Mouse (Mus musculus) regulatory T cell (primary cell): Measurements from ENCODE around the gene Epb41.

Source experiments
- in situ Hi-C: fragments of 300-600 bp; cut with MboI, MseI; formaldehyde crosslinking; loops from one replicate; pipeline ENCODE4 v1.15.1; 2025; ENCODE audit warnings: high pct_unique_total_duplicates

Gene Epb41

DNA sequence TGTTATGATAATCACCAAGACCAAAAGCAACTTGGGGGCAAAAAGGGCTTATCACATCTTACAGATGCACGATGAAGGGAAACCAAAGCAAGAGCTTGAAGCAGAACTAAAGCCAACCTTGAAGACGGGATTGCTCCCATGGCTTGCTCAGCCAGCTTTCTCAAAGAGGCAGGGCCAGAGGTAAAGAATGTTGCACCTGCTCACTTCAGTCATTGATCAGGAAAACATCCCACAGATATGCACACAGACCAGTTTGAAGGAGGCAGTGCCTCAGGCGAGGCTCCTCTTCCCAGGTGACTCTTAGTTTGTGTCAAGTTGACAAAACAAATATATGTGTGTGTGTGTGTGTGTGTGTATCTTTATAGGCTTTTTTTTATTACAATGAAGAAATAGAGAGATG, 59.7 kb downstream of the Epb41 start:
- in situ Hi-C loops: no loop called here

DNA sequence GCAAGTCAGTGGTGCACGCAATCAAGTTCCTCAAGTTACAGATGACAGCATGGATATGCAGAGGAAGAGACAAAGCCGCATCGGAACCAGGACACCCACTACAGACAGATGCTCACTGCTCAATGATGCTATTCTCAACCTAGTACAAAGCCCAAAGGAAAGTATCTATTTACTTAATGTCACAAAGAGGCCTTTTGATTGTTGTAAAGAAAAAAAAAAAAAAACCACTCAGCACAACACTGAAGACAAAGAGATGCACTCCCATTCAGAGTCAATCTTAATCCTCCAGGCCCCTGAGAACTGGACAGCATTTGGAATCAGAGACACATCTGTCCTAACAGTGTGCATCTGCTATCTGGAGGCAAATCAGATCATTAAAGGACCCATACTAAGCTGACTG, 63.5 kb downstream of the Epb41 start:
- in situ Hi-C loops: no loop called here

DNA sequence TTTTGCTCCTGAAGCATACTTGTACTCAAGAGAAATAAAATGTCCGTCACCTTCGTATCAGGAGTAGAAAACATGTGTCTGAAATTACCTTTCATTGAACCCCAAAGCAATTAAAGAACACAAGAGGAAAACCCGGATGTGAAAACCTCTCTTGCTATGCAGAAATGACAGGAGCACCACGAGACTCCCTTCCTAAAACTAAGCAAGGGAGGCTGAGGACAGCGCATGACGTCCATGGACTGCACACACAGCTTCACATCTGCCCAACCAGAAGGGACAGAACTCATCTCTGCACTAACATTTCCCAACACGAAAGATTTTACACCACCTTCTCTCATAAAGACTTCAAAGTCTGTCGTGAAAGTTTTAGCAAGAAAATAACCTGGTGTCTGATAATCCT, 64.7 kb downstream of the Epb41 start:
- in situ Hi-C loops: no loop called here

- in situ Hi-C loops: no loop called here
Observed at GRCm38 (mm10) chr4:132008191-132008590, 66.9 kb downstream of the Epb41 start.

GRCm38 (mm10) chr4:132007123-132007522, 68.0 kb downstream of the Epb41 start:
- in situ Hi-C loops: no loop called here

DNA sequence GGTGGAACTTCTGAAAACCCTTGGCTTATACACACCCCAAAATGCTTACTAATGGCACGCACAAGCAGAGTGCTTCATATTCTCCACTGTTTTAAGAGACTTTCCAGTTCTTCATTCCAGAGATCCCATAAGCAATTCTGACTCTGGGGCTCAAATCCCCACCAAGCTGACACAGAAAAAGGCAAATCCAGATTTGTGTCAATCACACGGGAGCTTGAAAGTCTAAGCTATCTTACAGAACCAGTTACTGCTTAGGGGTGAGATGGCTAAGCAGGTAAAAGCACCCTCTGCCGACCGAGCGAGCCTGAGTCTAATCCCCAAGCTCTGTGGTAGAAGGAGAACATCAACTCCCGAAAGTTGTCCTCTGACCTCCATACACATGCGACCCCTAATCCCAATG, 76.5 kb downstream of the Epb41 start:
- in situ Hi-C loops: no loop called here

DNA sequence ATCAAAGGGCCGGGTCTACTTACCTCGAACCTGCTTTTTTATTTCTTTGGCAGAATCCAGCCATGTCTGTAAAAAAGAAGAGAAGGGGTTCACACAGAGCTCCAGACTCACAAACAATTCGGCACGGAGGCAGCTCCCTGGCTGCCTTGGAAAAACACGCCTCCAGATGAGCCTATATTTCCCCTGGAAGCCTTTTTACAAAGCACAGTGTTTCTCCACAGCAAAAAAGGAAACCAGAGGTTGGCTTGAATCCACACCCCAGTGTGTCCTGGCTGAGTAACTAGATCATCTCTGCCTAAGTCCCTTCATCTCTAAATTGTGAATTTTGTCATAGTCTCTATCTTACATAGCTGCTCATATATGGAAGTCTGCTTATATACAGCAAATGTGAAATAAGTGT, 77.6 kb downstream of the Epb41 start:
- in situ Hi-C loops: no loop called here

- in situ Hi-C loops: no loop called here
Observed at GRCm38 (mm10) chr4:131996985-131997384, 78.1 kb downstream of the Epb41 start.

DNA sequence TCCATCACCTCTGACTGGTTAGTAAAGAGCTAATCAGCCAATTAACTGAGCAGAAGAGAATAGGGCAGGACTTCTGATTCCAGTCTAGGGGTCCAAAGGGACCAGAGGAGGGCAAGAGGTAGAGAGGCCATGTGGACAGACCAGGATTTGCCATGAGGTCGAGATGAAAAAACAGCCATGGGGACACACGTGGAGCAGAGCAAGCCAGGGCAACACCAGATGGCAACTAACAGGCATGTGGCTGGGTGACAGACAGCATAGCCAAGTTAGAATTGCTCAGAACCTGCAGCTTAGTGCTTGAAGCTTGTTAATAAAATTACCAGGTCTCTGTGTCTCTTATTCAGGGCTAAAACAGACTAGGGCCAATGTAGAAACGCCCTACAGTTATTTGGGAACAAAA, 81.3 kb downstream of the Epb41 start:
- in situ Hi-C loops: no loop called here

GRCm38 (mm10) chr4:131982881-131983538, 92.1 kb downstream of the Epb41 start:
- in situ Hi-C loops: no loop called here

DNA sequence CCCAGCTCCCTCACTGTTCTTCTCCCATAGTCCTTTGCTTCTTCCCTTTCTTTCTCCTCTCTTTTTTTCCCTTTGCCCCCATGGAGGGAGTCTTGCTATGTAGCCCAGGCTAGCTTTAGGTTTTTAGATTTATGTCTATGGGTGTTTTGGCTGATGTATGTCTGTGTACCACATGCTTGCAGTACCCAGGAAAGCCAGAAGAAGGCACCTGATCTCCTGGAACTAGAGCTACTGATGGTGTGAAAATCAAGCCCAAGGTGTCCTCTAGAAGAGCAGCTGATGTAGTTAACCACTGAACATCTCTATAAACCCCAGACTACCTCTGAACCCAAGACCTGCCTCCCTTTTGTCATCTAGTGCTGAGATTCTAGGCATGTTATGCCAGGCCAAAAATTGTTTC, 93.4 kb downstream of the Epb41 start:
- in situ Hi-C loops: no loop called here

DNA sequence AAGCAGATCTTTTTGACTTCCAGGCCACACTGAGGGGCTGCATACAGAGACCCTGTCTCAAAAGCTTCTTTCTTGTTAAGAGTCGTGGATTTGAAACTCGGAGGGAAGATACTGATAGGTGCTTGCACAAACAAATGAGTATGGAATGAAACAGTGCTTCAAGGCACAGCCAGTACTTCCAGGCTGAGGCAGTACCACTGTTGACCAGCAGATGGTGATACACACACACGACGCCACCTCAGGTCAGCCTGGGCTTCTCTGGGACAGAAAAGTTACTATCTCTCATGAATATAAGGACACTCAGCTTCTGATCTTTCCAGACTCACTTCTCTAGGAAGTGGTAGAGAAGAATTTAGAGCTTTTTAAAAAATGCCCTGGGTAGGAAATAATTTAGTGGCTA, 97.9 kb downstream of the Epb41 start:
- in situ Hi-C loops: loop anchor here (5.0 kb wide), 1 partner anchor 105 kb away; no protein-coding TSS in a partner anchor

DNA sequence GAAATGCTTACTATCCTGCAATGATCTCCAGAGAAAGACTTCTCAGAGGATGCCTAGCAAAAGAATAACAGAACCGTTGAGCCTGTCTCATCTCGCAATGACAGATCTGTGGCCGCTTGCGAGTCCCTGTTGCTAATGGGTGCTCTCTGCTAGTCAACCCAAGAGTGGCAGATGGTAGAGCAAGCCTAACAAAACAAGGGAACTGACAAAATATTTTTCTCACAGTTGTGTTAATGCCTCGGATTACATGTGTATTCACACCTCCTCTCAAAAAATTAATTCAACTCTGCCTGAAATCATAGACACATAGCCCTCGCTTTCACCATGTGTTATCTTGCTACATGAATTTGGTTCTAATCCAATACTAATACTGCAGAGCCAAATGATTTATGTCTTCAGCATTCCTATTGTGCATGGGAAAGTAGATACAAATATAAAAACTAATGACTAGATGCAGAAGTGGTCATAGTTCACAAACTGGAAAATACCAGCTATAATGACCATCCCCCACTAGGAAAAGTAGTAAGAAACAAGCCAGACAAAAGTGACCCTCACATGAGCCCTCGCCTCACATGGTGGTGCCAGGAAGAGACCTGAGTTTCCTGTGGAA, 104.8 kb downstream of the Epb41 start:
- in situ Hi-C loops: no loop called here

DNA sequence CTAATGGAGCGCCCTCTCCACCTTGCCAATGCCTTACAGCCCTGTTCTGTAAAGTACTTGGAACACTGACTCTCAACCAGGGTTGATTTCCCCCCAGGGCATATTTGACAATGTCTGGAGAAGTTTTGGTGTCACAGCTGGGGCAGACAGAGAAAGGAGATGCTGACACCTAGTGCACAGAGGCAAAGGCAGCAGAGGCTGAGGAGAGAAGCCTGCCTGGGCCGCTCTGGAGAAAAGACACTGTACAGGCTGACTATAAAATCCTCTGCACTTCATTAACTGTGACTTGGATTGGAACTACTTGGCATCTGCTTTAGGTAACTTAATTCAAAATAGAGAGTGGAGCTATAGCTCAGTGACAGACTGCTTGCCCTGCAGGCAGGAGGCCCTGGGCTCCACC, 106.2 kb downstream of the Epb41 start:
- in situ Hi-C loops: no loop called here

GRCm38 (mm10) chr4:131957161-131957560, 118.0 kb downstream of the Epb41 start:
- in situ Hi-C loops: no loop called here

DNA sequence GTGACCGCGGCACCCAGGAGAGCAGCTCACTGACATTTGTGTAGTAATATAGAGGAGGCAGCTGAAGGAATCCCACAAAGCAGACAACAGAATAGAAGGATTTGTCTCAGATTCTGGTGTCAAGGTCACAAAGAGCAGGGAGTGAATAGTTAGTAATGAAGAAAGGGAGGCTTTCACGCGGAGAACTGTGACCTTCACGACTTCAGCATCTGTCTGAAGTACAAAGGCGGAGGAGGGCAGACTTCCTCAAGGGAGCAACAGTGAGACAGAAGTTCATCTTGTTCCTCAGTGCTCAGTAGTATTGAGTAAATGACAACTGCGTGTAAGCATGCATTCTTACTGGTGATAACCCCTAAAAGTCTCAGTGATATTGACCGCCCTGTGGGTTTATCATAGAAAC, 124.5 kb downstream of the Epb41 start:
- in situ Hi-C loops: loop anchor here (5.0 kb wide), 1 partner anchor 63 kb away; no protein-coding TSS in a partner anchor

GRCm38 (mm10) chr4:131949903-131950302, 125.2 kb downstream of the Epb41 start:
- in situ Hi-C loops: loop anchor here (5.0 kb wide), 1 partner anchor 63 kb away; no protein-coding TSS in a partner anchor

DNA sequence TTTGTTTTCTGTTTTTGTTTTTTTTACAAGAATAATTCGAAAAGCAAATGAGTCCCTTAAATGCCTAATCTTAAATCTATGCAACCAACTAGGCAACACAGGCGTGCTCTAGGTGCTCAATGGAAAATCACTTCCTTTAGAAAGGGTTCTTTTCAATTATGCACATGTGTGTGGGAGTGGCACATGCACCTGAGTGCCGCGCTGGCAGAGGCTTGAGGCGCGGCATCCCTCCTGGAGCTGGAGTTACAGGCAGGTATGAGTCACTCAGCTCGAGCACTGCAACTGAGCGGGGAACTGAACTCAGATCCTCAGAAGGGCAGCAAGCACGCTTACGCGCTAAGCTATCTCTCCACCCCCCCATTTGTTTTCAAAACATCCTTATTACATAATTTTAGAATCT, 127.3 kb downstream of the Epb41 start:
- in situ Hi-C loops: no loop called here

DNA sequence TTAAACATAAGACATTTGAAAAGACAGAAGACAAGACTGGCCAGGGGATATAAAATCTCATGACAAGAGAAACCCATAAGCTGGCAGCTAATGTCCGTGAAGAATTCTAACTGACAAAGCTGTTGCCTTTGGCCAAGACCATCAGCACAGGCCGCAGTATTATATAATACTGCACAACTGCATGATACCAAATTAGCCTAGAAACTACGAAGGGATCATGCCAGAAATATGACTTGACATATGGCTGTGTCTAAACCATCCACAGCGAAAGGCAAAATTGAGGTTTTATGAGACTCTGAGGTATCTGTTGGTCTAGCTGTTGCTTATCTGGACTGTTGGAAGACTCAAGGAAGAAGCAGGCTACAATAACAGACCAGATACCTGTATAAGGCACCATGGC, 134.3 kb downstream of the Epb41 start:
- in situ Hi-C loops: no loop called here

- in situ Hi-C loops: no loop called here
Observed at GRCm38 (mm10) chr4:131939459-131939858, 135.7 kb downstream of the Epb41 start.

- in situ Hi-C loops: no loop called here
Observed at GRCm38 (mm10) chr4:131929146-131929545, 146.0 kb downstream of the Epb41 start.

GRCm38 (mm10) chr4:131924096-131924810, 150.9 kb downstream of the Epb41 start:
- in situ Hi-C loops: no loop called here

DNA sequence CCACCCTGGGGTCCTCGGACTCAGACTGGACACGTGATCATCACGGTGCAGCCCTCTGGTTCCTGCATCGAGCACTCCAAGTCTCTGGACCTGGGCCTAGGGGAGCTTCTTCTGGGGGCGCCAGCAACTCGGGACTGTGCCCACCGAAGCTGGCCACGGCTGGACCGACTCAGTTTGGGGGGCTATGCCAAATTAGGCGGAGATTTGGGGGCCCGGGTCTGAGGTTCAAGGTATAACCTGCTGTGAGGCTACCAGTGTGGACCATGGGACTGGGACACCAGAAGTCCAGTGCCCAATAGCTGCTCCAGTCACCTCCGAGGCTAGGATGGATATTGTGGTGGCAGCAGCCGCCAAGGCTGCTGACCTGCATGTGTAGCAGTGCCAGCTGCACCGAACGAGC, 152.7 kb downstream of the Epb41 start:
- in situ Hi-C loops: no loop called here
